Mouse (Mus musculus): ENCODE data around the gene Sec24d. TPM values are rescaled to one million over a fixed set of nuclear protein-coding genes. Genes with fewer than 3 reads are reported as not detected.
"Not testable (repeated sequence)": the region's sequence is repeated elsewhere in the genome, so short reads cannot be mapped to it uniquely, and the experiment has no call there.

The Sec24d gene
- polyA plus RNA-seq, 1 experiment = 3.4 TPM

DNA sequence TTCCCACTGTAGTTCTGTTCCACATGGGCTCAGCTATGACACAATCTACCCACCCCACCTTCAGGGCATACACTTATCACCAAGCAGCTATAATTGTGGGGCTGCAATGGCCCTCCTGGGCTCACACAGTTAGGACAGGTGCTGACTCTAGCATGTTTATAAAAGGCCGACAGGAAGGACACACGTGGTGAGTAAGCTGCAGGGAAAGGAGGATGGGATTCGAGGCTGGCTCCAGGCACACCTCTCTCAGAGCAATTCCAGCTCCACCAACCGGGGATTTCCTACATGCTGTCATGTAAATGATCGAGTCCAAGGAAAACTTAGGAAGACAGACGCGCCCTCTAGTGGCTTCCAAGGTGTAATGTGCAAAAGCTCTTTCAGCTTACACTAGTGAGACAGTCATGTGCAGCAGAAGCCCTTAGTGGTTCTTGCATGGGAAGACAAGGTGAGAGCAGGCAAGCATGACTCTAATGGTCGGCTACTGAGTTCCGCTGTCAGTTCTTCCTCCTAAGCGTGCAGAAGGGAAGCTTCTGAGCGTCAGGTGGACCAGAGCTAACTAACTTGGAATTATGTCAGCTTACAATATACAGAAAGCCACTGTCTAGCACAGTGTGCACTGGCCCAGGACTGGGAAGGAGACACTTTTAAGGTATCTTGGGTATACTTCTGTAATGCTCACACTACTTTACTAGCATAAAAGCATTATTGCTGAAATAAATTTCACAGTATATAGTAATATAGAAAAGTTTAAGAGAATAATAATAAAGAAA, 104.7 kb downstream of the Sec24d start:
- TF ChIP-seq POLR2A (IDR thresholded peaks at IDR 0.05; ENCODE audit: borderline replicate concordance, control insufficient read depth, low read depth, low read length) = no peak
- TF ChIP-seq CTCF (IDR thresholded peaks at IDR 0.05; ENCODE audit: control insufficient read depth, insufficient read depth, low read length) = no peak
- 70% methylated on average over 11 of the region's 11 CpGs for WGBS
- H3K4me1 ChIP-seq (ENCODE audit: control insufficient read depth, insufficient read depth, low read length) = no peaks in the 10 kb centered on the region
- no peak overlapping the region for H3K4me3 ChIP-seq (replicated peaks; ENCODE audit: control insufficient read depth, low read depth, low read length)
- H3K27ac ChIP-seq (ENCODE audit: control insufficient read depth, insufficient read depth, low read depth, low read length, poor library complexity) = no peak overlapping the region

DNA sequence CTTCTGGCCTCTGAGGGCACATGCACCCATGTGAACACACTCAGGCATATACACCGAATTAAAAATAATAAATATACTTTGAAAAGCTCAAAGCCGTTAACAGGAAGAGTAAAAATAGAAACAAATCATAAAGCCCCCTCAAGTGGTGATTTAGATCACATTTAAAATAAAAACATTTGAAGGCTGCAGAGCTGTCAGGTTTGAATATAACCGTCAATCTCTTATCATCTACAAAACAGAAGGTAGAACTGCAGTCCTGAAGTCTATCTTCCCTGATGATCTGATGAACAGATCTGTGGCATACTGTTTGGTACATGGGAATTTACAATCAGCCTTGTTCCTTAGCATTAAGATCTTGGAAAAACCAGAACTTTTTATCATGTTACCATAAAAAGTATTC, 109.3 kb downstream of the Sec24d start:
- no peak overlapping the region for H3K4me3 ChIP-seq (replicated peaks; ENCODE audit: control insufficient read depth, low read depth, low read length)
- H3K27ac ChIP-seq (ENCODE audit: control insufficient read depth, insufficient read depth, low read depth, low read length, poor library complexity) = no peak overlapping the region
- WGBS = 83% methylated on average over 3 of the region's 3 CpGs
- no peaks in the 10 kb centered on the region for H3K4me1 ChIP-seq (ENCODE audit: control insufficient read depth, insufficient read depth, low read length)
- TF ChIP-seq POLR2A (IDR thresholded peaks at IDR 0.05; ENCODE audit: borderline replicate concordance, control insufficient read depth, low read depth, low read length) (no peak), CTCF (IDR thresholded peaks at IDR 0.05; ENCODE audit: control insufficient read depth, insufficient read depth, low read length) (no peak)

DNA sequence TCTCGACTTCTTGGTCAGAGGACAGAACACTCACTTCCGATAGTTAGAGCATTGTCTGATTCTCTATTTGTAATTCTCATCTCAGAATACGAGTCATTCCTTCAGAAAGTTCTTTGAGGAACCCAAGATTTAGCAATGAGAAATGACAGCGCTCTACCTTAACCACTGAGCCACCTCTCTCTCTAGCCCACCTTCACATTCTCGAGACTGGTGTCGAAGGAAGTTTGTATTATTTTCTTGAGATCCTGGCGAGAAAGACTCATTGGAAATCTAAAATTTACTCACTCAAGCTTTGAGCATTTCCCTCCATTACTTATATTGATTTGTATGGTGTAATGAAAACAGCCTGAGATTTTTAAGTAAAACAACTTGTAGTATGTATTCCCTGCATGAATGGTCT, 117.2 kb downstream of the Sec24d start:
- 77% methylated on average over 7 of the region's 7 CpGs for WGBS
- no peak overlapping the region for H3K4me3 ChIP-seq (replicated peaks; ENCODE audit: control insufficient read depth, low read depth, low read length)

GRCm38 (mm10) chr3:123385118-123385485, 117.8 kb downstream of the Sec24d start:
- H3K4me1 ChIP-seq (ENCODE audit: control insufficient read depth, insufficient read depth, low read length) = no peaks in the 10 kb centered on the region
- TF ChIP-seq CTCF (IDR thresholded peaks at IDR 0.05; ENCODE audit: control insufficient read depth, insufficient read depth, low read length) (no peak), POLR2A (IDR thresholded peaks at IDR 0.05; ENCODE audit: borderline replicate concordance, control insufficient read depth, low read depth, low read length) (no peak)
- WGBS = 8% methylated on average over 6 of the region's 6 CpGs
- peak overlapping the region; percentile 89 for H3K4me3 ChIP-seq (replicated peaks; ENCODE audit: control insufficient read depth, low read depth, low read length)
- peak overlapping the region; percentile 23; the same call in 1 of the 2 replicates for H3K27ac ChIP-seq (ENCODE audit: control insufficient read depth, insufficient read depth, low read depth, low read length, poor library complexity)

More for the DNA sequence above, 117.2 kb downstream of the Sec24d start:
- Histone ChIP-seq H3K4me1 (ENCODE audit: control insufficient read depth, insufficient read depth, low read length) (no peaks in the 10 kb centered on the region), H3K27ac (ENCODE audit: control insufficient read depth, insufficient read depth, low read depth, low read length, poor library complexity) (no peak overlapping the region)
- TF ChIP-seq POLR2A (IDR thresholded peaks at IDR 0.05; ENCODE audit: borderline replicate concordance, control insufficient read depth, low read depth, low read length) = no peak
- no peak for TF ChIP-seq CTCF (IDR thresholded peaks at IDR 0.05; ENCODE audit: control insufficient read depth, insufficient read depth, low read length)

- under 1% methylated on average over 41 of the region's 41 CpGs for WGBS
- Histone ChIP-seq H3K4me1 (ENCODE audit: control insufficient read depth, insufficient read depth, low read length) (no peaks in the 10 kb centered on the region), H3K4me3 (replicated peaks; ENCODE audit: control insufficient read depth, low read depth, low read length) (peak within 1 kb of the TSS; percentile 89), H3K27ac (ENCODE audit: control insufficient read depth, insufficient read depth, low read depth, low read length, poor library complexity) (peak within 1 kb of the TSS; percentile 88)
- no peak; the same call in 1 of the 2 replicates for TF ChIP-seq POLR2A (IDR thresholded peaks at IDR 0.05; ENCODE audit: borderline replicate concordance, control insufficient read depth, low read depth, low read length)
- no peak for TF ChIP-seq CTCF (IDR thresholded peaks at IDR 0.05; ENCODE audit: control insufficient read depth, insufficient read depth, low read length)
These were observed 118.4 kb downstream of the Sec24d start, which contains the start of gene Mettl14 for GRCm38 (mm10) chr3:123385486-123386156. TSS of gene Mettl14 (minus strand) at chr3:123386108.

GRCm38 (mm10) chr3:123386157-123386780, 119.0 kb downstream of the Sec24d start:
- not testable (repeated sequence) for H3K27ac ChIP-seq (ENCODE audit: control insufficient read depth, insufficient read depth, low read depth, low read length, poor library complexity); H3K4me1 ChIP-seq (ENCODE audit: control insufficient read depth, insufficient read depth, low read length)
- 18% methylated on average over 12 of the region's 12 CpGs for WGBS
- H3K4me3 ChIP-seq (replicated peaks; ENCODE audit: control insufficient read depth, low read depth, low read length) = peak overlapping the region; percentile 89

GRCm38 (mm10) chr3:123391180-123391579, 123.9 kb downstream of the Sec24d start:
- 75% methylated on average over 4 of the region's 4 CpGs for WGBS
- no peak overlapping the region for H3K4me3 ChIP-seq (replicated peaks; ENCODE audit: control insufficient read depth, low read depth, low read length)
- no peaks in the 10 kb centered on the region for H3K4me1 ChIP-seq (ENCODE audit: control insufficient read depth, insufficient read depth, low read length)
- no peak overlapping the region for H3K27ac ChIP-seq (ENCODE audit: control insufficient read depth, insufficient read depth, low read depth, low read length, poor library complexity)
- no peak for TF ChIP-seq CTCF (IDR thresholded peaks at IDR 0.05; ENCODE audit: control insufficient read depth, insufficient read depth, low read length)

GRCm38 (mm10) chr3:123395611-123396010, 128.4 kb downstream of the Sec24d start:
- 89% methylated on average over 5 of the region's 5 CpGs for WGBS
- no peak for TF ChIP-seq CTCF (IDR thresholded peaks at IDR 0.05; ENCODE audit: control insufficient read depth, insufficient read depth, low read length)
- TF ChIP-seq POLR2A (IDR thresholded peaks at IDR 0.05; ENCODE audit: borderline replicate concordance, control insufficient read depth, low read depth, low read length) = no peak
- H3K27ac ChIP-seq (ENCODE audit: control insufficient read depth, insufficient read depth, low read depth, low read length, poor library complexity) = no peak overlapping the region
- H3K4me1 ChIP-seq (ENCODE audit: control insufficient read depth, insufficient read depth, low read length) = no peaks in the 10 kb centered on the region
- H3K4me3 ChIP-seq (replicated peaks; ENCODE audit: control insufficient read depth, low read depth, low read length) = no peak overlapping the region

All from bone marrow, adult 2 months (tissue).